ENCODE assay signal across 9 mouse cellular contexts in the genomic region with DNA sequence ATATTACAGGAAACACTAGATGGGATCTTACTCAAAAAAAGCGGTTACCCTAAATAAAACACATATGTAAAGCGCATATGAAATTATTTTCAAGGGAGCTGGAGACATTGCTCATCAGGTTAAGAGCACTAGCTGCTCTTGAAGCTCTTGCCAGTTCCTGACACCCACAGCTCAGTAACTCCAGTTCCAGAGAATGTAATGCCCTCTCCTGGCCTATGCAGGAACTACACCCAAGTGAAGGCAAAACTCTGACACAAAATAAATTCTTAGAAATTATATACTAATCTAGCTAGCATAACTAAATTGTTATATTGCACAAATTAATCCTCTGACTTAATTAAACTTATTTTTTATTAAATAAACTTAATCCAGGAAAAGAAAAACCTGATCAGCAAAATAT.
DNase-seq lines count a peak whose midpoint lies in the region; ATAC-seq and TF ChIP-seq lines count a peak whose summit lies in the region.
"Had no signal": no experiment of that assay in that cellular context is flagged by ENCODE, and none has a peak within 500 bp of the region (broad histone marks: within the 10 kb centered on the region; RNA-seq: fewer than 3 reads in every experiment).

No protein-coding gene starts in this region.

- H3K27ac ChIP-seq in forebrain, postnatal 0 days (ENCODE audit: low read depth, low read length): no peak overlapping the region
- no peak overlapping the region for H3K27ac ChIP-seq in forebrain, embryonic 15.5 days (replicated peaks)
- H3K27ac ChIP-seq: liver, embryonic 13.5 days had no signal

- H3K9me3 ChIP-seq in forebrain, postnatal 0 days (ENCODE audit: low read length): no peaks in the 10 kb centered on the region
- H3K9me3 ChIP-seq in forebrain, embryonic 15.5 days: no peaks in the 10 kb centered on the region
- H3K9me3 ChIP-seq: liver, embryonic 13.5 days had no signal

- no peak overlapping the region for H3K4me3 ChIP-seq in forebrain, postnatal 0 days (ENCODE audit: low read depth, low read length)
- no peak overlapping the region for H3K4me3 ChIP-seq in forebrain, embryonic 15.5 days
- H3K4me3 ChIP-seq in lung, adult 2 months (replicated peaks; ENCODE audit: extremely low read depth, low read depth, low read length): no peak overlapping the region
- H3K4me3 ChIP-seq: liver, embryonic 13.5 days had no signal

- H3K4me2 ChIP-seq in forebrain, postnatal 0 days (ENCODE audit: low read depth): no peak overlapping the region
- H3K4me2 ChIP-seq in forebrain, embryonic 15.5 days (replicated peaks): no peak overlapping the region
- H3K4me2 ChIP-seq: liver, embryonic 13.5 days had no signal

- H3K9ac ChIP-seq in forebrain, postnatal 0 days: no peak overlapping the region
- no peak overlapping the region for H3K9ac ChIP-seq in forebrain, embryonic 15.5 days (replicated peaks)
- H3K9ac ChIP-seq: liver, embryonic 13.5 days had no signal

- H3K4me1 ChIP-seq in forebrain, postnatal 0 days (ENCODE audit: insufficient read depth): 0 out of 2 replicates have a peak, but pooled peaks cover 3% of the 10 kb centered on the region
- peaks cover 10% of the 10 kb centered on the region for H3K4me1 ChIP-seq in forebrain, embryonic 15.5 days
- no peaks in the 10 kb centered on the region for H3K4me1 ChIP-seq in lung, adult 2 months (ENCODE audit: control insufficient read depth, insufficient read depth, low read length)

- no peak for TF ChIP-seq POLR2A in lung, adult 2 months (IDR thresholded peaks at IDR 0.05; ENCODE audit: borderline replicate concordance, extremely low read depth, low read depth, low read length)

- 87% methylated on average over 2 of the region's 2 CpGs for WGBS in forebrain, postnatal 0 days
- 87% methylated on average over 2 of the region's 2 CpGs for WGBS in forebrain, embryonic 15.5 days
- 99% methylated on average over 2 of the region's 2 CpGs for WGBS in lung, adult 2 months

- ATAC-seq in forebrain, postnatal 0 days: no peak
- ATAC-seq in forebrain, embryonic 15.5 days (replicated peaks): no peak
- no peak for ATAC-seq in megakaryocyte-erythroid progenitor cell, adult 5-6 weeks (replicated peaks; ENCODE audit: low FRiP score, low TSS enrichment, poor library complexity, severe bottlenecking)

- peak; percentile 30 for DNase-seq in forebrain, postnatal 0 days
- DNase-seq in lung, postnatal 10 days: peak; percentile 33
- no peak for DNase-seq in lung, adult 2 months
- peak; percentile 26 for DNase-seq in MEL-GATA-1-ER (ENCODE audit: extremely low read depth, low read depth)
- peak; percentile 7 for DNase-seq in naive thymus-derived CD4-positive, alpha-beta T cell, adult 2 months (ENCODE audit: low read depth)
- no peak for DNase-seq in cerebellum, adult 11-12 months
- DNase-seq: liver, embryonic 13.5 days had no signal

- peaks cover 5% of the 10 kb centered on the region; the same call in 1 of the 2 replicates for H3K27me3 ChIP-seq in forebrain, postnatal 0 days (ENCODE audit: insufficient read depth, low read length)
- H3K27me3 ChIP-seq in forebrain, embryonic 15.5 days: peaks cover 29% of the 10 kb centered on the region
- H3K27me3 ChIP-seq: liver, embryonic 13.5 days had no signal

- TF ChIP-seq CTCF in forebrain, postnatal 0 days (IDR thresholded peaks at IDR 0.05; ENCODE audit: low read depth): peak; percentile 64
- TF ChIP-seq CTCF in lung, adult 2 months (IDR thresholded peaks at IDR 0.05; ENCODE audit: insufficient read depth, low read length): no peak

- no peaks in the 10 kb centered on the region for H3K36me3 ChIP-seq in forebrain, postnatal 0 days (ENCODE audit: insufficient read depth)
- no peaks in the 10 kb centered on the region for H3K36me3 ChIP-seq in forebrain, embryonic 15.5 days
- H3K36me3 ChIP-seq: liver, embryonic 13.5 days had no signal

Comparison
In these comparisons a context has a peak if more than half of its experiments do, and no peak if none do; other contexts are left out.
1. DNase-seq: peak in forebrain, postnatal 0 days (single experiment), lung, postnatal 10 days (single experiment), MEL-GATA-1-ER (single experiment) and naive thymus-derived CD4-positive, alpha-beta T cell, adult 2 months (single experiment); none in lung, adult 2 months (single experiment) and cerebellum, adult 11-12 months (single experiment).